Mouse (Mus musculus): ENCODE data around the gene Atf5. TPM values are rescaled to one million over a fixed set of nuclear protein-coding genes. Genes with fewer than 3 reads are reported as not detected.

The Atf5 gene
- polyA plus RNA-seq, 1 experiment from 2014 or later: 4.6 TPM

GRCm38 (mm10) chr7:44772591-44773204, 43.8 kb downstream of the Atf5 start:
- H3K27ac ChIP-seq: no peak overlapping the region
- H3K27me3 ChIP-seq (ENCODE audit: insufficient read depth, poor library complexity, severe bottlenecking): no peaks in the 10 kb centered on the region
- no peaks in the 10 kb centered on the region for H3K4me1 ChIP-seq (replicated peaks)
- no peaks in the 10 kb centered on the region for H3K9me3 ChIP-seq
- DNase-seq (ENCODE audit: low spot score): no peak
- WGBS: 88% methylated on average over 8 of the region's 8 CpGs
- H3K4me3 ChIP-seq: no peak overlapping the region
- H3K36me3 ChIP-seq: peaks cover 92% of the 10 kb centered on the region

- WGBS: 16% methylated on average over 6 of the region's 6 CpGs
- Histone ChIP-seq H3K9me3 (no peaks in the 10 kb centered on the region), H3K4me1 (replicated peaks) (no peaks in the 10 kb centered on the region), H3K36me3 (peaks cover 94% of the 10 kb centered on the region), H3K27ac (no peak overlapping the region), H3K27me3 (ENCODE audit: insufficient read depth, poor library complexity, severe bottlenecking) (no peaks in the 10 kb centered on the region), H3K4me3 (no peak overlapping the region)
- peak; percentile 71 for DNase-seq (ENCODE audit: low spot score)
Measured at GRCm38 (mm10) chr7:44770046-44770578, 46.3 kb downstream of the Atf5 start.

- DNase-seq (ENCODE audit: low spot score): no peak
- Histone ChIP-seq H3K9me3 (no peaks in the 10 kb centered on the region), H3K27me3 (ENCODE audit: insufficient read depth, poor library complexity, severe bottlenecking) (no peaks in the 10 kb centered on the region), H3K27ac (no peak overlapping the region), H3K4me1 (replicated peaks) (no peaks in the 10 kb centered on the region), H3K36me3 (peaks cover 94% of the 10 kb centered on the region), H3K4me3 (no peak overlapping the region)
- 87% methylated on average over 5 of the region's 5 CpGs for WGBS
Measured at GRCm38 (mm10) chr7:44768129-44768528, 48.3 kb downstream of the Atf5 start.

MicroRNA genes within 50 kb of the gene (microRNA counts, 519-probe panel; counts per million panel counts)
- 1,255 counts per million, percentile 77 among the panel's probes with 10 or more counts for microRNA mmu-miR-707

Other genes starting within 250 kb of the Atf5 start
- gene Napsa, start 244.3 kb downstream of the Atf5 start, polyA plus RNA-seq (2016; fragmentation: Nextera tagmentation; extraction: Ambion mirVana): 0.38 and 0.86 TPM in 2 replicates
- 1.3 and 1.5 TPM in 2 replicates for gene Kcnc3, start 226.0 kb downstream of the Atf5 start, polyA plus RNA-seq (2016; fragmentation: Nextera tagmentation; extraction: Ambion mirVana)
- gene Myh14, start 145.8 kb downstream of the Atf5 start, polyA plus RNA-seq (2016; fragmentation: Nextera tagmentation; extraction: Ambion mirVana): 1.5 and 2.4 TPM in 2 replicates
- not detected in 2 replicates for gene Izumo2, start 107.9 kb downstream of the Atf5 start, polyA plus RNA-seq (2016; fragmentation: Nextera tagmentation; extraction: Ambion mirVana)
- gene Vrk3, start 68.2 kb downstream of the Atf5 start, polyA plus RNA-seq (2016; fragmentation: Nextera tagmentation; extraction: Ambion mirVana): 45.3 and 46.6 TPM in 2 replicates
- gene Zfp473, start 65.6 kb downstream of the Atf5 start, polyA plus RNA-seq (2016; fragmentation: Nextera tagmentation; extraction: Ambion mirVana): 3.6 and 4.0 TPM in 2 replicates
- gene Nup62, start 570 bp downstream of the Atf5 start, polyA plus RNA-seq (2016; fragmentation: Nextera tagmentation; extraction: Ambion mirVana): 135 and 158 TPM in 2 replicates
- 1.7 and 1.9 TPM in 2 replicates for gene Il4i1, start 271 bp downstream of the Atf5 start, polyA plus RNA-seq (2016; fragmentation: Nextera tagmentation; extraction: Ambion mirVana)
- 81.7 and 93.3 TPM in 2 replicates for gene Akt1s1, start 32.3 kb upstream of the Atf5 start, polyA plus RNA-seq (2016; fragmentation: Nextera tagmentation; extraction: Ambion mirVana)
- gene Tbc1d17, start 32.4 kb upstream of the Atf5 start, polyA plus RNA-seq (2016; fragmentation: Nextera tagmentation; extraction: Ambion mirVana): 77.1 and 91.1 TPM in 2 replicates
- gene Pnkp, start 40.5 kb upstream of the Atf5 start, polyA plus RNA-seq (2016; fragmentation: Nextera tagmentation; extraction: Ambion mirVana): 36.3 and 40.2 TPM in 2 replicates
- gene Ptov1, start 53.1 kb upstream of the Atf5 start, polyA plus RNA-seq (2016; fragmentation: Nextera tagmentation; extraction: Ambion mirVana): 478 and 579 TPM in 2 replicates
- 187 and 223 TPM in 2 replicates for gene Med25, start 76.1 kb upstream of the Atf5 start, polyA plus RNA-seq (2016; fragmentation: Nextera tagmentation; extraction: Ambion mirVana)
- 24.4 and 28.4 TPM in 2 replicates for gene Fuz, start 79.4 kb upstream of the Atf5 start, polyA plus RNA-seq (2016; fragmentation: Nextera tagmentation; extraction: Ambion mirVana)
- 80.7 and 93.1 TPM in 2 replicates for gene Ap2a1, start 112.8 kb upstream of the Atf5 start, polyA plus RNA-seq (2016; fragmentation: Nextera tagmentation; extraction: Ambion mirVana)
- gene Tsks, start 126.5 kb upstream of the Atf5 start, polyA plus RNA-seq (2016; fragmentation: Nextera tagmentation; extraction: Ambion mirVana): 0.08 TPM in 1 of 2 replicates, not detected in the other
- gene Cpt1c, start 158.2 kb upstream of the Atf5 start, polyA plus RNA-seq (2016; fragmentation: Nextera tagmentation; extraction: Ambion mirVana): 22.4 and 26.8 TPM in 2 replicates
- gene Prmt1, start 169.9 kb upstream of the Atf5 start, polyA plus RNA-seq (2016; fragmentation: Nextera tagmentation; extraction: Ambion mirVana): 843 and 861 TPM in 2 replicates
- gene Irf3, start 181.0 kb upstream of the Atf5 start, polyA plus RNA-seq (2016; fragmentation: Nextera tagmentation; extraction: Ambion mirVana): 76.7 and 78.1 TPM in 2 replicates
- gene Bcl2l12, start 182.1 kb upstream of the Atf5 start, polyA plus RNA-seq (2016; fragmentation: Nextera tagmentation; extraction: Ambion mirVana): 69.6 and 73.9 TPM in 2 replicates
- 44.0 and 49.9 TPM in 2 replicates for gene Scaf1, start 199.7 kb upstream of the Atf5 start, polyA plus RNA-seq (2016; fragmentation: Nextera tagmentation; extraction: Ambion mirVana)
- gene Rras, start 201.3 kb upstream of the Atf5 start, polyA plus RNA-seq (2016; fragmentation: Nextera tagmentation; extraction: Ambion mirVana): 24.4 and 24.8 TPM in 2 replicates
- gene Prr12, start 236.2 kb upstream of the Atf5 start, polyA plus RNA-seq (2016; fragmentation: Nextera tagmentation; extraction: Ambion mirVana): 11.9 and 13.4 TPM in 2 replicates
- gene Nosip, start 245.8 kb upstream of the Atf5 start, polyA plus RNA-seq (2016; fragmentation: Nextera tagmentation; extraction: Ambion mirVana): 67.8 and 70.7 TPM in 2 replicates
- 16.9 and 18.6 TPM in 2 replicates for gene Prrg2, start 246.0 kb upstream of the Atf5 start, polyA plus RNA-seq (2016; fragmentation: Nextera tagmentation; extraction: Ambion mirVana)